Mouse (Mus musculus): ENCODE results near the gene 2300002M23Rik. TPM values are rescaled to one million over a fixed set of nuclear protein-coding genes. Genes with fewer than 3 reads are reported as not detected.
A peak's percentile ranks its signal among the peaks of the same experiment; 100 is the strongest.

Gene 2300002M23Rik
- polyA plus RNA-seq, 1 experiment from 2014 or later, result not detected

- 19% methylated on average over 6 of the region's 6 CpGs for WGBS
- Histone ChIP-seq H3K27me3 (replicated peaks; ENCODE audit: control insufficient read depth, insufficient read depth, low read length) (0 out of 2 replicates have a peak, but pooled peaks cover 6% of the 10 kb centered on the region), H3K4me3 (ENCODE audit: low read depth, low read length) (no peak overlapping the region), H3K27ac (ENCODE audit: low read depth, low read length) (no peak overlapping the region), H3K4me2 (replicated peaks; ENCODE audit: low read depth) (no peak overlapping the region), H3K4me1 (replicated peaks; ENCODE audit: control insufficient read depth, insufficient read depth, low read length) (no peaks in the 10 kb centered on the region), H3K36me3 (ENCODE audit: control insufficient read depth, insufficient read depth) (no peaks in the 10 kb centered on the region), H3K9me3 (ENCODE audit: control insufficient read depth) (no peaks in the 10 kb centered on the region), H3K9ac (ENCODE audit: low read depth, low read length) (no peak overlapping the region)
- TF ChIP-seq CTCF (IDR thresholded peaks at IDR 0.05; ENCODE audit: low read depth), result peak; percentile 100
- peak; percentile 43 for ATAC-seq
These were observed 11.0 kb downstream of the 2300002M23Rik start for GRCm38 (mm10) chr17:35578211-35578610.

- no peak for ATAC-seq
- WGBS, result 94% methylated on average over 1 of the region's 1 CpGs
- Histone ChIP-seq H3K27ac (ENCODE audit: low read depth, low read length) (no peak overlapping the region), H3K27me3 (replicated peaks; ENCODE audit: control insufficient read depth, insufficient read depth, low read length) (no peaks in the 10 kb centered on the region), H3K4me2 (replicated peaks; ENCODE audit: low read depth) (no peak overlapping the region), H3K4me1 (replicated peaks; ENCODE audit: control insufficient read depth, insufficient read depth, low read length) (0 out of 2 replicates have a peak, but pooled peaks cover 3% of the 10 kb centered on the region), H3K36me3 (ENCODE audit: control insufficient read depth, insufficient read depth) (no peaks in the 10 kb centered on the region), H3K9me3 (ENCODE audit: control insufficient read depth) (no peaks in the 10 kb centered on the region), H3K9ac (ENCODE audit: low read depth, low read length) (no peak overlapping the region), H3K4me3 (ENCODE audit: low read depth, low read length) (no peak overlapping the region)
- peak; percentile 75 for TF ChIP-seq CTCF (IDR thresholded peaks at IDR 0.05; ENCODE audit: low read depth)
These were observed 15.7 kb downstream of the 2300002M23Rik start for GRCm38 (mm10) chr17:35582900-35583299.

- WGBS, result 12% methylated on average over 16 of the region's 16 CpGs
- no peaks in the 10 kb centered on the region for H3K9me3 ChIP-seq (ENCODE audit: control insufficient read depth)
- peak overlapping the region; percentile 54 for H3K4me2 ChIP-seq (replicated peaks; ENCODE audit: low read depth)
These were observed 17.2 kb downstream of the 2300002M23Rik start for GRCm38 (mm10) chr17:35584330-35584937.

GRCm38 (mm10) chr17:35587291-35587690, 20.0 kb downstream of the 2300002M23Rik start:
- ATAC-seq, result no peak
- Histone ChIP-seq H3K27me3 (replicated peaks; ENCODE audit: control insufficient read depth, insufficient read depth, low read length) (no peaks in the 10 kb centered on the region), H3K27ac (ENCODE audit: low read depth, low read length) (no peak overlapping the region), H3K4me3 (ENCODE audit: low read depth, low read length) (no peak overlapping the region), H3K9me3 (ENCODE audit: control insufficient read depth) (no peaks in the 10 kb centered on the region), H3K36me3 (ENCODE audit: control insufficient read depth, insufficient read depth) (no peaks in the 10 kb centered on the region), H3K9ac (ENCODE audit: low read depth, low read length) (no peak overlapping the region), H3K4me1 (replicated peaks; ENCODE audit: control insufficient read depth, insufficient read depth, low read length) (0 out of 2 replicates have a peak, but pooled peaks cover 3% of the 10 kb centered on the region), H3K4me2 (replicated peaks; ENCODE audit: low read depth) (no peak overlapping the region)
- peak; percentile 29 for TF ChIP-seq CTCF (IDR thresholded peaks at IDR 0.05; ENCODE audit: low read depth)
- WGBS, result 81% methylated on average over 1 of the region's 1 CpGs

More at GRCm38 (mm10) chr17:35584330-35584937, 17.2 kb downstream of the 2300002M23Rik start:
- H3K4me3 ChIP-seq (ENCODE audit: low read depth, low read length), result no peak overlapping the region
- no peaks in the 10 kb centered on the region for H3K27me3 ChIP-seq (replicated peaks; ENCODE audit: control insufficient read depth, insufficient read depth, low read length)
- H3K4me1 ChIP-seq (replicated peaks; ENCODE audit: control insufficient read depth, insufficient read depth, low read length), result 0 out of 2 replicates have a peak, but pooled peaks cover 3% of the 10 kb centered on the region
- ATAC-seq, result peak; percentile 65; the same call in 1 of the 2 replicates
- no peak overlapping the region for H3K27ac ChIP-seq (ENCODE audit: low read depth, low read length)
- H3K36me3 ChIP-seq (ENCODE audit: control insufficient read depth, insufficient read depth), result no peaks in the 10 kb centered on the region
- H3K9ac ChIP-seq (ENCODE audit: low read depth, low read length), result no peak overlapping the region
- peak; percentile 96 for TF ChIP-seq CTCF (IDR thresholded peaks at IDR 0.05; ENCODE audit: low read depth)

GRCm38 (mm10) chr17:35588387-35588786, 21.1 kb downstream of the 2300002M23Rik start:
- H3K4me2 ChIP-seq (replicated peaks; ENCODE audit: low read depth), result no peak overlapping the region
- no peaks in the 10 kb centered on the region for H3K36me3 ChIP-seq (ENCODE audit: control insufficient read depth, insufficient read depth)
- no peaks in the 10 kb centered on the region for H3K27me3 ChIP-seq (replicated peaks; ENCODE audit: control insufficient read depth, insufficient read depth, low read length)
- no peaks in the 10 kb centered on the region for H3K9me3 ChIP-seq (ENCODE audit: control insufficient read depth)
- H3K4me3 ChIP-seq (ENCODE audit: low read depth, low read length), result no peak overlapping the region
- no peak overlapping the region for H3K27ac ChIP-seq (ENCODE audit: low read depth, low read length)
- 48% methylated on average over 4 of the region's 4 CpGs for WGBS
- TF ChIP-seq CTCF (IDR thresholded peaks at IDR 0.05; ENCODE audit: low read depth), result no peak
- H3K9ac ChIP-seq (ENCODE audit: low read depth, low read length), result no peak overlapping the region
- no peak for ATAC-seq
- H3K4me1 ChIP-seq (replicated peaks; ENCODE audit: control insufficient read depth, insufficient read depth, low read length), result 0 out of 2 replicates have a peak, but pooled peaks cover 3% of the 10 kb centered on the region

GRCm38 (mm10) chr17:35590410-35591218, 23.4 kb downstream of the 2300002M23Rik start:
- Histone ChIP-seq H3K9me3 (ENCODE audit: control insufficient read depth) (no peaks in the 10 kb centered on the region), H3K4me3 (ENCODE audit: low read depth, low read length) (no peak overlapping the region), H3K9ac (ENCODE audit: low read depth, low read length) (no peak overlapping the region), H3K36me3 (ENCODE audit: control insufficient read depth, insufficient read depth) (no peaks in the 10 kb centered on the region), H3K4me1 (replicated peaks; ENCODE audit: control insufficient read depth, insufficient read depth, low read length) (no peaks in the 10 kb centered on the region), H3K27ac (ENCODE audit: low read depth, low read length) (peak overlapping the region; percentile 75), H3K27me3 (replicated peaks; ENCODE audit: control insufficient read depth, insufficient read depth, low read length) (no peaks in the 10 kb centered on the region), H3K4me2 (replicated peaks; ENCODE audit: low read depth) (peak overlapping the region; percentile 60)
- peak; percentile 92 for ATAC-seq
- peak; percentile 91 for TF ChIP-seq CTCF (IDR thresholded peaks at IDR 0.05; ENCODE audit: low read depth)
- WGBS, result 22% methylated on average over 21 of the region's 21 CpGs

Data from intestine, postnatal 0 days (tissue).